Mouse (Mus musculus): ENCODE data around the gene Galnt17.

The Galnt17 gene

GRCm38 (mm10) chr5:130927138-130927793 lies 381.0 kb downstream of the Galnt17 start:
- no peak for DNase-seq (ENCODE audit: low spot score)

- no peak for DNase-seq (ENCODE audit: low spot score)
These were observed 382.6 kb downstream of the Galnt17 start for GRCm38 (mm10) chr5:130925681-130926080.

DNA sequence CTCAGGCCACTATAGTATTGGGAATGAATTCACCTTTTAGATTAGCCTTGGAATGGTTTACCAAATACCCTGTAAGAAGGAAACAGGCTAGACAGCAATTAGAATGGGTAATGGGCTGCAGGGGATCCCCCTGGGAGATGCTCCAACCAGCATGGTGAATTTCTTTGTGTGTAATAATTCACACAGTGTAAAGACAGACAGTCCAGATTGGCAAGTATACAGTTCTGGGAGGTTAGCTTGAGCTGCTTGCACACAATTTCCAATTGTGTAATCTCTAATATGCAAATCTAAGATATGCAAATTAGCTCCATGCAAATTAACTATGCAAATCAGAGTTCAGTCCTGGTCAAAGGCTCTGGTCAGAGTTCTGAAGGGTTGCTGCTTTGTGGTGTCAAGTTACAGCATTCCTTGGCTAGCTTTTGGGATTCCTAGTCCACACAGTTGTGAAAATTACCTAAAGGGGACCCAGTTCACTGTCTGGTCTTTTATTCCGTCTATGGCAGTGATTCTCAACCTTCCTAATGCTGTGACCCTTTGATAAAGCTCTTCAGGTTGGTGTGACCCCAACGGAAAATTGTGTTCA lies 384.0 kb downstream of the Galnt17 start:
- DNase-seq (ENCODE audit: low spot score): no peak

- no peak for DNase-seq (ENCODE audit: low spot score)
These were observed 388.3 kb downstream of the Galnt17 start for GRCm38 (mm10) chr5:130919969-130920368.

DNA sequence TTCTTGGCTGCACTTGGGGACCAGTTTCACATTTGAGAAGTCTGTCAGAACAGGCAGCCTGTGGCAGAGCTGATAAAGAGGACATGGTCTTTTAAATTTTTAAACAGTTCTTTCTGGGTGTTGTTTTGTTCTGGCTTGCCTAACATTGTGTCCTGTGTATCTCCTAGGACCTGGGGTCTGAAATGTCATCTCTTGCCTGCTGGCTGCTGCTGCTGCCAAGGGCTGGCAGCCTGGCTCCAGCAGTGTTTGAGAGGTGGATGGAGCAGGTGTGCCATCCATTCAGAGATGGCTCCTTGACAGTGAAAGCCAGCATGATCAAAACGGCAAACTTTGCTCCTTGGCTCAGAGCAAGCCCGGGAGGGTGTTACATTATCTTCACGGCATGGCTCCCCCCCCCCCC lies 393.7 kb downstream of the Galnt17 start:
- DNase-seq (ENCODE audit: low spot score): no peak

GRCm38 (mm10) chr5:130911551-130911950 lies 396.7 kb downstream of the Galnt17 start:
- DNase-seq (ENCODE audit: low spot score): no peak

GRCm38 (mm10) chr5:130901736-130902135 lies 406.6 kb downstream of the Galnt17 start:
- DNase-seq (ENCODE audit: low spot score): no peak

DNA sequence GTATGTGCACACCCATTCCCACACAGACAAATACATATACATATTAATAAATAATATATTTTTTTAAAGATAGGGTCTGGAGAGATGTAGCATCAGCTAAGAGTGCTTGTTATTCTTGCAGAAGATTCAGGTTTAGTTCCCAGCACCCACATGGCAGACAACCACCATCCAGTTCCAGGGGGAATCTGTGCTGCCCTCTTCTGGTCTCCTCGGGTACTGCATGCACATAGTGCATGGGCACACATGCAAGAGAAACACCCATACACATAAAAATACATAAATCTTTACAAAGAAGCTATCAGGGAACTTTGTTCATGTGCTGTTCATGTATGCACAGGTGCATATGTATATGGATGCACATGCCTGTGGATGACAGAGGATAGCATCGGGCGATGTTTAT lies 412.3 kb downstream of the Galnt17 start:
- peak; percentile 19 for DNase-seq (ENCODE audit: low spot score)

GRCm38 (mm10) chr5:130891735-130892134 lies 416.6 kb downstream of the Galnt17 start:
- no peak for DNase-seq (ENCODE audit: low spot score)

DNA sequence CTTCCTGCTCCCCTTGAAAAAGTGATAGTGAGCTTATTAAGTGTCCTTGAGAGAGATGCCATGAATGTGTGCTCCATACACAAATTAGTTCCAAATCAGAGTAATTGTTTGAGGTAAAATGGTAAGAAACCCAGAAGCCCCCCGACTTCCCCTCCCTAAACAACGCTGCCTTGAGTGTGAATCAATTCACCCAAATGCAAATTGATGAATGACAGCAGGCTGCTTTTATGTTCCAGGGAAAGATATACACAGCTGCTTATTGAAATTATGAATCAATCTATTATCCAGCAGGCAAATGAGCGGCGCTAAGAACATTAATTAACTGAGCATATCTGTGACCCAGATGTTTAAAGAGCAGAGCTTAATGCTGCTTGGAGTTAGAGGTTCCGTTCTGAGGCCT lies 428.0 kb downstream of the Galnt17 start:
- no peak for DNase-seq (ENCODE audit: low spot score)

- no peak for DNase-seq (ENCODE audit: low spot score)
These were observed 432.9 kb downstream of the Galnt17 start for GRCm38 (mm10) chr5:130875391-130875790.

DNA sequence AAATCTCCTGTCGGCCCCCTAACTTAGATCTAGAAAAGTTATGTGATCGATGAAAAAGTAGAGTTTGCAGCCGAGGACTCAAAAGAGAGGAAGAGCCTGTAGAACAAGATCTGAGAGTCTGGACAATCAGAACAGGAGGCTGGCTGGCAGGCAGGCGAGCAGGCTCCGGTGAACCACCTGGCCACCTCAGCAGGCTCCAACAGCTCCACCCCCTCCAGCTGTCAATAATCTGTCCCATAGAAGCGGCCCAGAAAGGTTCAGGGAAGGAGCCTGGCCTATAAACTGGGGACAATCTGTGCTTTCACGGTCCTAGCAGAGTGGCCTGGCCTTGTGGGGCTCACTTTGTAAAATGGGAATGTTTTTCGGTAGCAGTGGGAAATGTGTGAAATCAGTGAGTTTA lies 437.2 kb downstream of the Galnt17 start:
- no peak for DNase-seq (ENCODE audit: low spot score)

- DNase-seq (ENCODE audit: low spot score): no peak
These were observed 438.4 kb downstream of the Galnt17 start for GRCm38 (mm10) chr5:130869869-130870268.

GRCm38 (mm10) chr5:130862302-130862701 lies 446.0 kb downstream of the Galnt17 start:
- no peak for DNase-seq (ENCODE audit: low spot score)

DNA sequence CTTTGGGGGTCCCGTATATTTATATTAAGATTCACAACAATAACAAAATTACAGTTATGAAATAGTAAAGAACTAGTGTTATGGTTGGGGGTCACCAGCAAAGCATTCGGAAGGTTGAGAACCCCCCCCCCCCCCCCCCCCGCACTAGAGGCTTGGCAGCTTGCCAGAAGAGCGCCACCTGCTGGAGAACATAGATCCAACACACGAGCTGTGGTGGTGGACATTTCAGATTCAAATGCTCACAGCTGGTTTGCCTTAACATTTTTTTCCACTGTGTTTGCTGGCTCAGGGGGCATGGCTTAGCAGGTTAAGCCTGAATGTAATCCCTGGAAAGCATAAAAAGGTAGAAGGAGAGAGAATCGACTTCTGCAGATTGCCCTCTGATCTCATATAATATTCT lies 448.6 kb downstream of the Galnt17 start:
- no peak for DNase-seq (ENCODE audit: low spot score)

GRCm38 (mm10) chr5:130858706-130859105 lies 449.6 kb downstream of the Galnt17 start:
- DNase-seq (ENCODE audit: low spot score): no peak

DNA sequence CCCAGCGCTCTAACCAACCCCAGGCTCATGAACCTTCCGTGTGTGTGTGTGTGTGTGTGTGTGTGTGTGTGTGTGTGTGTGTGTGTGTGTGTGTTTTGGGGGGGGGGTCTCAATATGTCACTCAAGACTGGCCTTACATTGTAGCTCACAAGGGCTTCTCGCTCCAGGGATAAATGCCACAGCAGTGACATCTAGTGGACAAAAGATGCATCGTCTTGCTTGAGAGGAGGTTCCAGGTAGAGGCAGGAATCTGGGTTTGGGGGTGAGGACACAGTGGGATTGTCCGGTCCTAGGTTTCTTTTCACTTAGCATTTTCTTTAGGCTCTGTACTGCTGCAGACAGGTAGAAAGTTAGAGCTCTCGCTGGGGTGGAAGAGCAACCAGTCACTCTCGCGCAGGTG lies 450.1 kb downstream of the Galnt17 start:
- no peak for DNase-seq (ENCODE audit: low spot score)

DNA sequence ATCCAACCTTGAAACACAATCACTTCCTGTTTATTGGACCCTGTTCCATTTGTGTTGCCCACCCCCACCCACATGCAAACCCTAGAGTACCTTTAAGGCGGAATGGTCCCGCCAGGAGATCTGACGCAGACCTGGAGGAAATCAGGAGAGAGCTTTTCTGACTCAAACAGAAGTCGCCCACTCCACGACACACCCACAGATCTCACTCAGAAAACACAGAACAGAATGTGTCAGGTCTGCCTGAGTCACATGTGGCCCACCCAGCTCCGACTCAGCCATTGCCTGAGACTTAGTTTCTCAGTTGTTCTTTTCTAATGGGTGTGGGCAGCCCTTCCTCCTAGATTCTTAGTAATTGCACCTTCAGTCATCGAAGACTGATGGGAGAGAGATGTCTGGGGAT lies 453.9 kb downstream of the Galnt17 start:
- DNase-seq (ENCODE audit: low spot score): no peak

DNA sequence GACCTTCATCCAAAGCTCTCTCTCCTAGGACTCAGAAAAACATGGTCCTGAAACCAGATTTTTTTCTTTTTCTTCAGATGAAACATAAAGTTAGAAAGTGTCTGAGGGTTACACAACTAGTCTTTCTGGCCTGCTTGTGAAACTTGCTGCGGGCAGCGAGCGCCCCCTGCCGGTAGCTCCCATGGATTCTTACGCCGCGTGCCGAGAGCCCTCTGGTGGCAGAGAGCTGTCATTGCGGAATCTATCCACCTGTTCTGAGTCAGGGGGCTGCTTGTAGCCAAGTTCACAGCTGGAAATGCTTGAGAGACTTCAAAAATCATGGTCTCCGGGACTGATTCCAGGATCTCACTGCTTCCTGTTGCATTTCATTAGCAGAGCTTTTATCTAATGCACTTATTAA lies 454.9 kb downstream of the Galnt17 start:
- peak; percentile 85 for DNase-seq (ENCODE audit: low spot score)

DNA sequence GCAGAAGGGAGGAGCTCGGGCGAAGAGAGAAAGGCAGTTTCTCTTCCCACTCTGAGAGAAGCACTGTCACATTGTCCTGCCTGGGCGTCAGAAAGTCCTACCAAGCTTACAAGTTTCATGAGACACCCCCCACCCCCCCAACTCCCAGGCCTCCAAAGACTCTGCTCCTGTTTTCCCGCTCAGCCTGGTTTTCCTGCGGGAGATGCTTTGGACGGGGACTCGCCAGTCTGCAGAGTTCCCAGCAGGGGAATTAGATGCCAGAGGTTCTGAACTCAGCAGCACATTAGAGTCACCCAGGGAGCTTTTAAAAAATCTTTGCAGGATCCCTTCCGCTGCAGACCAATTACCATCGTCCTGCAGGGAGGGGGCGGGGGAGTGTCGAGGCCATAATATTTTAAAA lies 456.1 kb downstream of the Galnt17 start:
- DNase-seq (ENCODE audit: low spot score): no peak

DNA sequence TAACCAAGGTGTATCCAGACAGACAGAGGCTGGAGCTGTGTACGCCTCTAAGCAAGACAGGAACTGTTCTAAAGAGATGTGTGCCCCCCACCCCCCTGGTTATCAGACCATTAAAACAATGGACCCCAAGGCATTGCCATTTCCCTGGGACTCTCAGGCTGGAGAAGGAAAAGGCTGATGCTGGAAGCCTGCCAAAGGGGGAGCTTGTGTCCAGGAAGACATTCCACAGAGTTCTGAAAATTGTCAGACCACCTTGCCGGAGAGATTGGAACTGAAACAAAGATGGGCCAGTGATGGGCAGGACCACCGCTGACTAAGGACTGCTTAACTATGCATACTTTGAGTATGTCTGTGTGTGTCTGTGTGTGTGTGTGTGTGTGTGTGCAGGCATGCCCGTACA lies 458.7 kb downstream of the Galnt17 start:
- no peak for DNase-seq (ENCODE audit: low spot score)

- DNase-seq (ENCODE audit: low spot score): no peak
These were observed 459.7 kb downstream of the Galnt17 start for GRCm38 (mm10) chr5:130848562-130848961.

GRCm38 (mm10) chr5:130825797-130826196 lies 482.5 kb downstream of the Galnt17 start:
- DNase-seq (ENCODE audit: low spot score): no peak

Data from testis, postnatal 14 days (tissue).